Mouse (Mus musculus): ENCODE results near the gene Dusp10. TPM values are rescaled to one million over a fixed set of nuclear protein-coding genes. Genes with fewer than 3 reads are reported as not detected.

Dusp10 gene
- polyA plus RNA-seq, 1 experiment = 7.0 TPM

DNA sequence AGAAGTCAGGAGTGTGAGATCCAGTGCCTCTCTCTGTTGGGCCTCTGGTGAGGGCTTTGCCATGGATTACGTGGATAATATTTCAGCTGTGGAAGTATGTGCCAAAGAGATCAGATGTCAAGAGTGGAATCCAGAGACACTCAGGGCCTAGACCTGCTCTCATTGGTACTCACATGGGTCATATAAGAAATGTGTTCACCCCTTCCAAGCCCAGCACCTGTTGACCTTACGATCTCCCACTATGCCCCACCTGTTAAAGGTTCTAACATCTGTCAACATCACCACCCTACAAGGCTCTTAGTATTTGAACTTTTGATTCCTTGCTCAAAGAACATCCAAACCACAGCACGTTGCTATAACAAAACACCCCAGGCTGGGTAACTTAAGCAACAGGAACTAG lies 46.7 kb downstream of the Dusp10 start:
- no peak for TF ChIP-seq POLR2A (IDR thresholded peaks at IDR 0.05; ENCODE audit: borderline replicate concordance, extremely low read depth, insufficient read depth, insufficient read length, poor library complexity, severe bottlenecking)
- no peak for DNase-seq (ENCODE audit: low read depth)

DNA sequence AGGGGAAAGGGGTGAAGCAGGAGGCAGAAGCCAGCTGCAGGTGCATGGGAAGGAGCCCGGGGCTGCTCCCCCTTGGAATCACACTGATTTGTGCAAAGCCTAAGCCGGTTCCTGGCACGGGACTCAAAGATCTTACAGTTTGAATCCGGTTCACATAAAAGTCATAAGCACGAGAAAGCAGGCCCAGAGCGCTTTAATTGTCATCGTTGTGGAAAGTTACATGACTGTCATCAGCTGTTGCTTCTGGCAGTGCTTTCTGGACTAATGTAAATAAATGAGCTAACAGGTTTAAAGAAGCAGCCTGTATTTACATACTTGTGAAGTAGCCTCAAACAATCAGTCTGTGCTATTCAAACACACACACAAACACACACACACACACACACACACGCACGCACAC lies 47.3 kb downstream of the Dusp10 start:
- TF ChIP-seq POLR2A (IDR thresholded peaks at IDR 0.05; ENCODE audit: borderline replicate concordance, extremely low read depth, insufficient read depth, insufficient read length, poor library complexity, severe bottlenecking) (no peak), CTCF (IDR thresholded peaks at IDR 0.05; ENCODE audit: borderline replicate concordance, extremely low read depth, insufficient read depth, insufficient read length) (no peak)
- peak; percentile 60 for DNase-seq (ENCODE audit: low read depth)

DNA sequence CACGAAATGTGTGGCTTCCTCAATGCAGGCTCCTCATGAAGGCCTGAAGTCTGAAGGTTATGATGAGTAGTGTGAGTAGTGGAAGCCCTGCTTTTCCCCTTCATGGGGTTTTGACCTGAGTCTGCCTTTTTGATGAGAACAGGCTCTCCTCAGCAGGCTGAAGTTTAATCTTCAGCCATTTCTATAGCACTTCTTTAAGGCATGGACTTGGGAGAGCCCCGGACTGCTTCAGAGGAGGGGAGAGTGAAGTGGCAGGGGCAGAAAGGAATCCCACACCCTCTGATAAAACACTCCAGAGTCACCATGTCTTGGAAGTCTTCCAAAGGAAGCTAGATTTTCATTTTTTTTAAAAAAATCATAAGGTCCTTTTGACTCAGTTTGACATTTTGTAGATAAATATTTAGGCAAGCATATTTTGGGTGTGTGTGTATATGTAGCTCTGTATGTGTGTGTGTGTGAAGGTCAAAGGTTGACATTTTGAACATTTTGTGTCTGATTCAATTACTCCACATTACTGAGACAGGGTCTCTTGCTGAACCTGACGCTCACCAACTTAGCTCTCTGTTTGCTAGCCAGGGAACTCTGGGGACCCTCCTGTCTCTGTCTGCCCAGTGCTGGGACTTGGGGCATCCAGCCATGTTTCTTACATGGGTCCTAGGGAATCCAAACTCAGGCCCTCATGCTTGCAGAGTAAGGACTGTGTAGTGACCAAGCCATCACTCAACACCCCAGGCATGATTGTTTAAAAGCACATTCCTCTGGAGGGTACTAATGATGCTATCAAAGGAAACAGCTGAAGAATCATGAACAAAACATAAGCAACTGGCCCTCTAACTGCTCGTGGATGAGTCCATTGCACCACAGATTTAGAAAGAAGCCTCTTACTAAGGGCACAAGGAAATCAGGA lies 48.0 kb downstream of the Dusp10 start:
- no peak for TF ChIP-seq POLR2A (IDR thresholded peaks at IDR 0.05; ENCODE audit: borderline replicate concordance, extremely low read depth, insufficient read depth, insufficient read length, poor library complexity, severe bottlenecking)
- TF ChIP-seq CTCF (IDR thresholded peaks at IDR 0.05; ENCODE audit: borderline replicate concordance, extremely low read depth, insufficient read depth, insufficient read length) = no peak
- DNase-seq (ENCODE audit: low read depth) = no peak

DNA sequence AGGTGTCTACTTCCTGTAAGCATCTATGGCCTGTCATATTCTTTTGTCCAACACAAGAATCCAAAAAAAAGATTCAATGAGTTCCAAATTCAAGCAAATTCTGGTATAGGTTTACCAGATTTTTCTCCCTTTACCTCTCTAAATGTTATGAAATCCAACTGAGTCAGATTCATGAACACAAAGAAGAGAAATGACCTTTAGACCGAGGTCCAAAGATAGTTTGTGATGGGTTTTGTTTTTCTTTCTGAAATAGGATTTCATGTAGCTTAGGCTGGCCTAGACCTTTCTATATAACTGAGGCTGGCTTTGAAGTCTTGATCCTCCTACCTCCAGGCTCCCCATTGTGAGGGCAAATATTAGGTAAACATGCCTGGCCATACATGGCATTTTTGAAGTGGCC lies 48.8 kb downstream of the Dusp10 start:
- DNase-seq (ENCODE audit: low read depth) = no peak
- TF ChIP-seq CTCF (IDR thresholded peaks at IDR 0.05; ENCODE audit: borderline replicate concordance, extremely low read depth, insufficient read depth, insufficient read length) (no peak), POLR2A (IDR thresholded peaks at IDR 0.05; ENCODE audit: borderline replicate concordance, extremely low read depth, insufficient read depth, insufficient read length, poor library complexity, severe bottlenecking) (no peak)

DNA sequence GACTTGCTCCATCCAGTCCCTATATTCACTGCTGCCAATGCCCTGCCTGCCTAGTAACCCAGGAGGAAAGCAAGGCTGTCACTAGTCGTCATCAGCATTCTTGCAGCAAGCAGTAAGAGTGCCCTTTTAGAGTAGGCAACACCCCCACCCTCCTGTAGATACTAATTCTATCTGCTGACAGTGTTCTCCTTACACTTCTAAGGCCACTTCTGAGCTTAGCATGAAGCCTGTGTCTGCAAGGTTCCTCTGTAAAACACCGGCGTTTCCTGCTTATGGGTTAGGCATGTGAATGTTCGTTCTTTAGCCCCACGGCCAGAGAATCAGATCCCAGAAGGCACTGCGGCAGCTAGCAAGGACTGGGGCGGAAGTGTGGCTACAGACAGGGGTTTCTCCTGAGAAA lies 51.2 kb downstream of the Dusp10 start:
- DNase-seq (ENCODE audit: low read depth) = no peak
- TF ChIP-seq CTCF (IDR thresholded peaks at IDR 0.05; ENCODE audit: borderline replicate concordance, extremely low read depth, insufficient read depth, insufficient read length) (no peak), POLR2A (IDR thresholded peaks at IDR 0.05; ENCODE audit: borderline replicate concordance, extremely low read depth, insufficient read depth, insufficient read length, poor library complexity, severe bottlenecking) (no peak)

DNA sequence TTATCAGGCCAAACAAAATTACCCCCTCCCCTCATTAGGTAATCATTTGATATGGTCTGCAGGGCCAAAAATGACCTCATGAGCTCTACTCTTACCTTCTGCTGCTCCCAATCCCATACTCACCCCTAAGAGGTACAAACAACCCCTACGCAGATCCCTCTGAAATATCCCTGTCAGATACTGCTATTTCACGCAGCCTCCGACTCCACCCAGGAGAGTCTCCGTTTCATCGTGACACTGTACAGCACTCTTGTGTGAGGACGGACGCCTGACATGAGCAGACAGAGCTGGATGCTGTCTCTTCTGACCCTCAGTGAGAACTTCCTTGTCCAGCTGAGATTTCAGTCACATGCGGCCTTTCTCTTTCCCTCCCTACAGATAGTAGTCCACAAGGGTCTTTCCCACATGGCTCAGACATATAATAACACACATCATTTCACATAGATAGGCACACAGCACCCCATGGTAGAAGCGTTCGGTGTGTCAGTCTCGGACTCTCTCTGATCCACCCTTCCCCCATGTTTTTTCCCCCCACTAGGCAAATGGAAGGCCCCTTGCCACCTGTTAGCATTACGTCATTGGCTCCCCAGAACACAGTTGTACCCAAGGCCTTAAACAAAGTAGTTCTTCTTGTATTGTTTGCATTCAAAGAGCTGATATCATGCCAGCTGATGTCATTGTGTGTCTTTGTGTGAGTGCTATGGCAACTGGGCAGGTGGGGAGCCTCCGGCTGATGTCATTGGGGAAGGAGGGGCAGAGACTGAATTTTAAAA lies 52.7 kb downstream of the Dusp10 start:
- TF ChIP-seq CTCF (IDR thresholded peaks at IDR 0.05; ENCODE audit: borderline replicate concordance, extremely low read depth, insufficient read depth, insufficient read length) = no peak
- TF ChIP-seq POLR2A (IDR thresholded peaks at IDR 0.05; ENCODE audit: borderline replicate concordance, extremely low read depth, insufficient read depth, insufficient read length, poor library complexity, severe bottlenecking) = no peak
- peak; percentile 96 for DNase-seq (ENCODE audit: low read depth)

DNA sequence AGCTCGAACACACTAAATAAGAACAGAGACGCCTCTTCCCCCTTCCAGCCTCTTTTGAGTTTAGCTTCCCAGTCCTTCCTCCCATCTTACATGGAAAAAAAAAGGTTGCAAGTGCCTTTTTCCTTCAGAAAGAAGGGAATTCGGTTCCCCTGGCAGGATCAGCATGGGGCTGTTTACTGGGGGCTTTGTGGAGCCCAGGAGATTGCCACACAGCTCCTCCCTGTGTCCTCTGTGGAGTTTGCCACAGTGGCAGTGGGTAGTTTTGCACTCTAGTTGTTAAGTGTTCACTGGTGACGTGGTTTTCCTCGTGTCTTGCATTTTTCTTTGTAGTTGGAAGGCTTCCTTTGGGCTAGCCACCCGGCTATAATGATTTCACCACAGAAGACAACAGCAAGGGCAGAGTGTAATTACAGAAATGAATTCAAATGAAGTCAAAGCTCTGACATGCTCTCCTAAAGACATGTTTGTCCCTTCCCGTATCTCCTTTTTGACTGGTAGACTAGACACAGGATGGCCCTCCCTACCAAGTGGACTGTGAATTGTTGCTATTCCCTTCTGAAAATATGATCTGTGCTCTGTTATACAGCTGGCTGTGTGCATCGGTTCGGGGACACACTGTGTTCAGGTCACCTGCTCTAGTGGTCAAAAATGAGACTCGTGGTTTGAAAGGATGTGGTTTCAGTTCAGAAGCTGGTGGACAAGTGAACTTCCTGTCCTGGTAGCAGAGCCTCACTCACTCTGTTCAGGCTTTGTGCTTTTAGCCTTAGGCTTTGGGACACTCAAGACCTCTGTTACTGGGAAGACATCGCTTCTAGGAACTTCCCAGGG lies 53.6 kb downstream of the Dusp10 start:
- DNase-seq (ENCODE audit: low read depth) = peak; percentile 24
- TF ChIP-seq POLR2A (IDR thresholded peaks at IDR 0.05; ENCODE audit: borderline replicate concordance, extremely low read depth, insufficient read depth, insufficient read length, poor library complexity, severe bottlenecking) = no peak
- TF ChIP-seq CTCF (IDR thresholded peaks at IDR 0.05; ENCODE audit: borderline replicate concordance, extremely low read depth, insufficient read depth, insufficient read length) = no peak

DNA sequence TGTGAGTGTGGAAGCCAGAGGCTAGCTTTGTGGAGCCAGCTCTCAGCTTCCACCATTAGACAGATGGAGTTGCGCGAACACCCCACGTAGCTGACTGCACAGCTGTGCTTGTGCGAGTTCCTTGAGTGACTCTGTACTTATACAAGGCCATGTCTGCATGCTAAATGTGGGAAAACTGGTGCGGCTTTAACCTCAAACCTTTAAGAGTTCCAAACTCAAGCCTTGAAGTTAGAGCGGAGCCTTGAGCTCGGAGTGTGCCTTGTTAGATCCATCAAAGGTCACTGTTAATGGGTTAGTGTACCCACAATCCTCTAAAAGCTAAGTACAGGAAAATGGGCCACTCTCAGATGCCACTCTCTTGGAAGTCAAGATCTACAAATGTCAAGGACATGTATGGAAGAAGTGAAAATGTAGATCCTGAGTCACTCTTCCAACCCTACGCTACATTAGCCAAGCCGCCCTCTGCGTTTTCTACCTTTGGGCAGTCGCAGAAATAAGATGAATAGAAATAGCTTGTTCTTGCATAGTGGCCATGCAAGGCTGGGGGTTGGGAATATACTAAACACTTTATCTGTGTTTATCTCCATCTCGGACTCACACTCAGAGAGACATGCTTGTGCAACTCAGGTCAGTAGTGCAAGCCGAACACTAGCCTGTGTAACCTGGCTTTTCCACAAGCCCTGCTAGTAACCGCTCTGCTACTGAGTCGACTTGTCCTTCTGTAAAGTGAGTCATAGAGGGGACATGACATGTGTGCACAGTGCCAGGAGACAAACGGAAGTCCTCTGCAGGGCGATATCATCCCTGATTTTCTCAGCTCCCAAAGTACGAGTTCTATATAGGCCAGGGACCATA lies 54.8 kb downstream of the Dusp10 start:
- DNase-seq (ENCODE audit: low read depth) = peak; percentile 36

DNA sequence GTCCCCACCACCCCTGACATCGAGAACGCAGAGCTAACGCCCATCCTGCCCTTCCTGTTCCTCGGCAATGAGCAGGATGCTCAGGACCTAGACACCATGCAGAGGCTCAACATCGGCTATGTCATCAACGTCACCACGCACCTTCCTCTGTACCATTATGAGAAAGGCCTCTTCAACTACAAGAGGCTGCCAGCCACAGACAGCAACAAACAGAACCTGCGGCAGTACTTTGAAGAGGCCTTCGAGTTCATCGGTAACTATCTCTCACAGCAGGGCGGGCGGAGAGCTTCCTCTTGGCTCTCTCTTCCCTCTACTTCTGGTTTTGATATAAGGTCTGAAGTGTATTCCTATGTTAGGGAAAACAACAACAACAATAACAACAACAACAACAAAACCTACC lies 55.9 kb downstream of the Dusp10 start:
- no peak for TF ChIP-seq CTCF (IDR thresholded peaks at IDR 0.05; ENCODE audit: borderline replicate concordance, extremely low read depth, insufficient read depth, insufficient read length)
- no peak for TF ChIP-seq POLR2A (IDR thresholded peaks at IDR 0.05; ENCODE audit: borderline replicate concordance, extremely low read depth, insufficient read depth, insufficient read length, poor library complexity, severe bottlenecking)
- DNase-seq (ENCODE audit: low read depth) = no peak

More for the DNA sequence above, 54.8 kb downstream of the Dusp10 start:
- TF ChIP-seq CTCF (IDR thresholded peaks at IDR 0.05; ENCODE audit: borderline replicate concordance, extremely low read depth, insufficient read depth, insufficient read length) (no peak), POLR2A (IDR thresholded peaks at IDR 0.05; ENCODE audit: borderline replicate concordance, extremely low read depth, insufficient read depth, insufficient read length, poor library complexity, severe bottlenecking) (no peak)

DNA sequence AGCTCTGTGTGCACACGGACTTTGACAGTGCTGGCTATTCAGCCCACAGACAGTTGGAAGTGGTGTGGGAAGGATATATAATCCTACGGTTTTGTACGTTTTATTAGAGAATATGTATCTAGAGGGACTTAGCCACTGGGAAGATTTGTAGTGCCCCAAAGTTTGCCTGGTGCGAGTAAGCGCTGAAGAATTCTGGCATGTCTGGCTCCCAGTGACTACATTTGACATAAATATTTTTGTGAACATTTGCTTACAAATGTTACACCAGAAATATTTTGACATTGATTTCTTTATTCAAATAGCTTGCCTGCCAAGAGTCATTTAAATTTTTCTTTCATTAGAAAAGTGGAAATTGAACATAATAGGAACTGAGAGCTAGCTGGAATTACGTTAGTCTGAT lies 63.0 kb downstream of the Dusp10 start:
- no peak for DNase-seq (ENCODE audit: low read depth)
- TF ChIP-seq CTCF (IDR thresholded peaks at IDR 0.05; ENCODE audit: borderline replicate concordance, extremely low read depth, insufficient read depth, insufficient read length) (no peak), POLR2A (IDR thresholded peaks at IDR 0.05; ENCODE audit: borderline replicate concordance, extremely low read depth, insufficient read depth, insufficient read length, poor library complexity, severe bottlenecking) (no peak)

Data from brain, embryonic 14.5 days (tissue).